Mouse (Mus musculus) megakaryocyte-erythroid progenitor cell, adult 5-6 weeks (primary cell): Measurements from ENCODE around the gene Galnt11. TPM values are rescaled to one million over a fixed set of nuclear protein-coding genes. Genes with fewer than 3 reads are reported as not detected.
A peak's percentile ranks its signal among the peaks of the same experiment; 100 is the strongest.
"Not testable (repeated sequence)": the region's sequence is repeated elsewhere in the genome, so short reads cannot be mapped to it uniquely, and the experiment has no call there.

Source experiments
- ATAC-seq: replicated peaks from 2 replicates; pipeline ENCODE4 v1.8.0; 2016; ENCODE audit warnings: mild to moderate bottlenecking, inconsistent platforms; ENCODE audit not compliant: severe bottlenecking, poor library complexity, low FRiP score, low TSS enrichment
- total RNA-seq, 2 experiments: library from RNA; stranded (forward) in 1 of 2; stranded (reverse) in 1 of 2; fragments of 200-1000, 215-1000 nt in 1 of 2; fragments of >200 nt in 1 of 2; fragmentation: Nextera tagmentation in 1 of 2; gene quantifications; 2 replicates each; pipeline ENCODE4 v1.2.3; 2014 to 2017

Galnt11 gene
- total RNA-seq (2014; fragmentation: Nextera tagmentation) (4.6 and 7.7 TPM in 2 replicates), total RNA-seq (2017) (4.7 and 6.7 TPM in 2 replicates)

GRCm38 (mm10) chr5:25221604-25222003, at the start of gene Galnt11:
Gene Galnt11 (plus strand): TSS chr5:25221904.
- no peak for ATAC-seq

GRCm38 (mm10) chr5:25177937-25178336, 43.8 kb upstream of the Galnt11 start:
- not testable (repeated sequence) for ATAC-seq

- ATAC-seq = not testable (repeated sequence)
Observed at GRCm38 (mm10) chr5:25178543-25178942, 43.2 kb upstream of the Galnt11 start.

GRCm38 (mm10) chr5:25179284-25179683, 42.4 kb upstream of the Galnt11 start:
- no peak for ATAC-seq

GRCm38 (mm10) chr5:25179936-25180488, 41.7 kb upstream of the Galnt11 start:
- no peak for ATAC-seq

- no peak for ATAC-seq
Observed at GRCm38 (mm10) chr5:25181004-25181531, 40.6 kb upstream of the Galnt11 start, which contains the start of gene Galntl5. Gene Galntl5 (plus strand): TSS chr5:25181460.

- ATAC-seq = no peak
Observed at GRCm38 (mm10) chr5:25183595-25183994, 38.1 kb upstream of the Galnt11 start.

- no peak for ATAC-seq
Observed at GRCm38 (mm10) chr5:25184594-25184993, 37.1 kb upstream of the Galnt11 start.

GRCm38 (mm10) chr5:25187727-25188126, 34.0 kb upstream of the Galnt11 start:
- no peak for ATAC-seq

- no peak for ATAC-seq
Observed at GRCm38 (mm10) chr5:25188802-25189201, 32.9 kb upstream of the Galnt11 start.

GRCm38 (mm10) chr5:25190521-25190920, 31.2 kb upstream of the Galnt11 start:
- ATAC-seq = no peak

- ATAC-seq = no peak
Observed at GRCm38 (mm10) chr5:25211872-25212271, 9.8 kb upstream of the Galnt11 start.

- not testable (repeated sequence) for ATAC-seq
Observed at GRCm38 (mm10) chr5:25213216-25213615, 8.5 kb upstream of the Galnt11 start.

- ATAC-seq = no peak
Observed at GRCm38 (mm10) chr5:25215006-25215405, 6.7 kb upstream of the Galnt11 start.

- peak; percentile 96 for ATAC-seq
Observed at GRCm38 (mm10) chr5:25222752-25223702, 1.3 kb downstream of the Galnt11 start, which contains the start of gene E130116L18Rik. Gene E130116L18Rik (minus strand): TSS chr5:25223153.

GRCm38 (mm10) chr5:25224377-25224776, 2.7 kb downstream of the Galnt11 start:
- not testable (repeated sequence) for ATAC-seq

- no peak for ATAC-seq
Observed at GRCm38 (mm10) chr5:25243101-25243500, 21.4 kb downstream of the Galnt11 start.

GRCm38 (mm10) chr5:25245806-25246472, 24.2 kb downstream of the Galnt11 start:
- no peak for ATAC-seq

- ATAC-seq = no peak
Observed at GRCm38 (mm10) chr5:25246473-25246865, 24.8 kb downstream of the Galnt11 start.

- ATAC-seq = no peak
Observed at GRCm38 (mm10) chr5:25247036-25247435, 25.3 kb downstream of the Galnt11 start.
